Mouse (Mus musculus) heart, postnatal 36 days (tissue): ENCODE measurements around the gene Zfp750. TPM values are rescaled to one million over a fixed set of nuclear protein-coding genes. Genes with fewer than 3 reads are reported as not detected.

Experiments used
- DNase-seq, 2 experiments: peaks; one replicate each; pipeline ENCODE4 v3.0.0; 2021 to 2022
- intact Hi-C: fragments of 180-260 bp; cut with DNase I; formaldehyde crosslinking; loops from one replicate; pipeline ENCODE4 v1.15.1; 2025
- total RNA-seq, 2 experiments: library from RNA; stranded (reverse); gene quantifications; 2 replicates each; pipeline ENCODE4 v1.2.3; 2021

Gene Zfp750
- not detected for total RNA-seq

DNA sequence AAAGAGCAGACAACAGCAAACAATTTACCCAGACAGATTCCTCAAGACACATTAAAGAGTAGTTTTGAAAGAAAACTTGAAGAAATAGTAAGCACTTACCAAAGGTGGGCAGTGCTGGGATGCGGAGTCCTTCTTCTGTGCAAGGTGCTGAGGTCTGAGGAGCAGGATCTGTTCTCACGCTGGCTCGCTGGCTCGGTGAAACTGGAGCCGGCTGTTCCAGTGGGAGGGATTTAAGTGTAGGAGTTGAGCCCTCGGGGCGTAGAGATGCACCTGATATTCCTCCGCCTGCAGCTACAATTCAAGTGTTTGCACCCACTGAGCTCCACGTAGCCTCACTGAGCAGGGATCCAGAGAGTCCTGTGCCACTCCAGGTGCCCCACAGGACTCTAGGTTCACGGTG lies at the start of gene Zfp750:
Gene Zfp750 (minus strand): TSS at position 203 of the 400 bp plus-strand sequence.
- intact Hi-C loops, result no loop called here
- no peak for DNase-seq

DNA sequence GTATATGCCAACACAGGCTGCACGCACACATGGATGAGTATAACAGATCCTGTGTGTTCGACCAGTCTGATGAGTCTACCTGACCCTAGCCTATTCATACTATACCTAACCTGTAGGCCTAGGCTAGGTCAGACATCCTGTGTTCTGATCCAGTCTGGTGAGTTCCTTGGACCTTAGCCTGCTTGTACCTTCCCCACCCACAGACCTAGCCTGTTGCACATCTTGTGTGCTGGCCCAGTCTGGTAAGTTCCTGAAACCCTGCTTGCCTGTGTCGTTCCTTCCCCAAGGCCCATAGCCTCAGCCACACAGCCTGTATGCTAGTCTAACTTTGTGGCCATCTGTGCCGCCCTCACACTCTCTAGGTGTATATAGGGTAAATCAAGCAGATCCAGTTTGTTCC lies 45.1 kb upstream of the Zfp750 start:
- intact Hi-C loops, result no loop called here
- DNase-seq, result no peak

DNA sequence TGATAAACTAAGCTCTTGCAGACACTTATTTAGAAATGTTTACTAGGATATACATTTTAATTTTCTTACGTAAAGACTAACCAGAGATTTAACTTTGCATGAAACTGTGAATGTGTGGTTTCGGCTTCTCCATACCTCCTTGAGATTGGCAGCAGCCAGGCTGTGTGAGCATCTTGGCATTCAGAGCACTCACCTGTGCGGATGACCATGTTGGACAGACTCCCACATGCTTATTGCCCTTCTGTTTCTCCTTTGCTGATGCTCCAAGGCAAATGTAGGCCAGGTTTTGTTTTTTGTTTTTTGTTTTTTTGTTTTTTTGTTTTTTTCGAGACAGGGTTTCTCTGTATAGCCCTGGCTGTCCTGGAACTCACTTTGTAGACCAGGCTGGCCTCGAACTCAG lies 44.2 kb upstream of the Zfp750 start:
- intact Hi-C loops, result no loop called here
- no peak for DNase-seq

DNA sequence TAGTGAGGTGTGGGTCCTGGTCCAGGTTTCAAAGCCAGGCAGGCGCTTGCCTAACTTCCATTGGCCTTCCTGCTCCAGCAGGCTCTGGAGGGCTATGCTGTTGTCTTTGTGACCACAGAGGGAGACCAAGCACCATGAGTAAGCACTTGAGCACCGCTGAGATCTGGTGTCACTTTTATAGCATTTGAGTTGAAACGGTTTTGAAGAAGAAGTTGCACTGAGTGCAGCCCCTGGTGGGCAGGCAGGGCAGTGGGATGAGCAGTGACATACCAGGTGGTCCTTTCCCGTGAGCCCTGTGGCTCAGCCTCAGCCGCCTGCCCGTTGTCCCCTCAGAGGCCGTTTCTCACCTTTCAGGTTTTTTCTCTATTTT lies 41.1 kb upstream of the Zfp750 start:
- DNase-seq, result no peak
- intact Hi-C loops, result no loop called here

DNA sequence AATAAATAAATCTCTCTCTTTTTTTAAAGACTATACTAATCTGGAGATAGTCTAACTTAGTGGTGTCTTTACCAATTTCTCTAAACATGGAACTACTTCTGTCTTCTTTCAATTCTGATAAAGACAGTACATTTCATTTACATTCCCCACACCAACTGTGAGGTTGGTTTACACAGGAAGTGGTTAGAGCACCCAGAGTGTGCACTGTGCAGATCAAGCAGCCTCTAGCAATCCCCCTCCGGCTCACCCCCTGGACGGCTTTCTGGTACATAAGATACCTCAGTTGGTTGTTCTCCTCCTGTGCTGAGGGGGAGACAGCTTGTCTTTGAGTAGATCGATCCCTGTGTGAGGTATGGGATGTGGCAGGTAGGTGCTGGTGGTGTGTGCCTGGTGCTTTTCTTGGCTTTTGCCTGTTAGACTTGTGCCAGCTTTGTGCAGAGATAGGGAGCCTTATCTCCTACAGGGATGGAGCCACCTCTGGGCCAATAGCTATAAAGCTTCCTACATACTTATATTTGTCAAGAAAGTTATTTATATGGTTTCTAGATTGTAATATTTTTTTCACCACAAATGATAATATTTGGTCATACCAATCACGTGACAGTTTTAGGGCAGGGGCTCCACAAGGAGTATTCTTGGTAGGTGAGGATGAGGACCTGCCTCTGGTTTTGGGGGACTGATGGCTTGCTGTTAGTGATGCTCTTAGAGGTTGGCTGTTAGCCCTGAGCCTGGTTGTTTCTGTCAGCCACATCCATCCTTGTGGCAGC lies 40.6 kb upstream of the Zfp750 start:
- intact Hi-C loops, result no loop called here
- no peak for DNase-seq

DNA sequence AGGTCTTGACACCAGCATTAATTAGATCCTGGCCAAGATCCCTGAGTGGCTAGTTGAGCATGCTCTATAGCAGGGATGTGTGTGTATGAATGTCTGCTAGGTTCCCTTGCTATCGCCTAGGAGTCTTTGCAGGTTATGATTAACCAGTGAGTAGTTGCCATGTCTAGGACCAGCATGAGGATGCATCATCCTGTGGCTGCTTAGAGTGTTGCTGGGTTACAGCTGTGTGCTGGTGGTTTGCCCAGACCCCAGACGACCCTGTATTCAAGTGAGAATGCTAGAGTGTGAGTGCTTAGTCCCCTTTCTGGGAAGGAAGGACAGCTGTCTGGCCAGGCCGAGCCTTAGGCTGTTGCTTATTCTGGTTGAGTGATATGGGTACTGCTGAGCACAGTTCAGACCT lies 39.4 kb upstream of the Zfp750 start:
- DNase-seq, result no peak
- intact Hi-C loops, result no loop called here

DNA sequence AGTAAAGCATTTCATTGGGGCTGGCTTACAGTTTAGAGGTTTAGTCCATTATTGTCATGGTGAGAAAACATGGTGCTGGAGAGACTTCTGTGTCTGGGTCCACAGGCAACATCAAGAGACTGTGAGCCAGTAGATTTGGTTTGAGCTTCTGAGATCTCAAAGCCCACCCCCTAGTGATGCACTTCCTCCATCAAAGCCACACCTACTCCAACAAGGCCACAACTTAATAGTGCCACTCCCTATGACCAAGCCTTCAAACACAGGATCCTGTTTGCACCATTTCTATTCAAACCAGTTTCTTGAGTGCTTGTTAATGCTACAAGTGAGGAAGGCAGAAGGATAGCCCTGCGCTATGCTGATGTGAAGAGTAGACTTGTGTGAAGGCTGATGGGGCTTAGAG lies 38.8 kb upstream of the Zfp750 start:
- intact Hi-C loops, result no loop called here
- no peak for DNase-seq

DNA sequence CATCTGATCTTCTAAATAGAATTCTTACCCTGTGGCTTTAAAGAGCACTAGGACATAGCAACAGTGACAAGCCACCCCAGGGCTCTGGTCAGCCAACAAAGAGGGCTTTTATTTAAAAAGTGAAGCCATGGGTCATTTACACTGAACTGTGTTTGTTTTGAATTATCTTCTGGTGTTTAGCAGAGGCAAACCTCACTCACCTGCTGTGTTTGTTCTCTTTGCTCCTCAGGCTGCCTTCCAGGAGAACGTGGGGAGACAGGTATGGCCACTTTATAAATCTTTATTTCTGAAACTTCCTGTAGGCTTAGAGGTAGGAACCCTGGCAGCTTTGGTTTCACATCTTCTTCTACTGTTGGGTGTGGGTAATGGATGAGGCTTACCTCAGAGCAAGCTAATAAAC lies 37.6 kb upstream of the Zfp750 start:
- DNase-seq, result no peak
- intact Hi-C loops, result no loop called here

DNA sequence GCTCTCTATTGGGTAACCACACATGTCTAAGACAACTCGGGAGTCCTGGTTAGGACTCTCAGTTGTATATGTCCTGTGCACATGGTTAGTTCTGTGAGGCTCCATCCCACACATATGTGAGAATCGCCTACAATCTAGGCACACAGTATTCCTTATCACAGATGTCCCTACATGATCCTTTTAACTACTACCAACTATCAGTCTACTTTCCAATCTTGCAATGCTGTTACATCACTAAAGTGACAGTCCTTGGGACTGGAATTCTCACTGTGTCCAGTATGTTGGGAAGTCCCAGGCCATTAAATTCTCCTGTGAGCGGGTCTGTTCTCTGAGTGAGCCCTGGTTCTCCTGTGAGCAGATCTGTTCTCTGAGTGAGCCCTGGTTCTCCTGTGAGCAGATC lies 34.3 kb upstream of the Zfp750 start:
- intact Hi-C loops, result no loop called here

DNA sequence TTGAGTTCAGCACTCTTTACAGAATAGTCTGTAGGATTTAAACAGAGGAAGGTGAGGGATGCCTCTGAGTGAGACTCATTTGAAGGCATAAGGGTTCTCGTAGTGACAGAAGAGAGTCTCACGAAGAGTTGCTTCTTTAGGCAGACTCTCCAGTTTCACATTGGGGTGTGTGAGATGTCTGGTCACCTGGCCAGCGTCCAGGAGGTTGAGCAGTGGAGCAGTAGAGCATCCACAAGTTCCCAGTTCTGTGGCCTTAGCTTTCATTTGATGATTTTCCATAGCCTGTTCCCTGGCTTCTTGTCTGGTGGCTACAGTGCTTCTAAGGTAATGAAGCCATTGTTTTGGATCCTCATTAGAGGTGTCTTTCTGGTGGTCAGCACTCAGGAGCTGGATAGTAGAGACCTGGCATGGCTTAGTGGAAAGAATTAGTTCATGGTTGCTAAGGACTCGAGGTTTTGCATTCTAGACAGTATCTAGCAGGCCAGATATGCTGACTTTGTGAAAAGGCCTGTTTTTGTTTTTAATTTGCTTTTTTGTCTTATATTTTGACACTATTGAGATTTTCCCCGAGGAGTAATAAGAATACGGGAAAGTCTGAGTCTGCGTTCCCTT lies 33.8 kb upstream of the Zfp750 start:
- no peak for DNase-seq
- intact Hi-C loops, result no loop called here

More for the DNA sequence above, 34.3 kb upstream of the Zfp750 start:
- no peak for DNase-seq

DNA sequence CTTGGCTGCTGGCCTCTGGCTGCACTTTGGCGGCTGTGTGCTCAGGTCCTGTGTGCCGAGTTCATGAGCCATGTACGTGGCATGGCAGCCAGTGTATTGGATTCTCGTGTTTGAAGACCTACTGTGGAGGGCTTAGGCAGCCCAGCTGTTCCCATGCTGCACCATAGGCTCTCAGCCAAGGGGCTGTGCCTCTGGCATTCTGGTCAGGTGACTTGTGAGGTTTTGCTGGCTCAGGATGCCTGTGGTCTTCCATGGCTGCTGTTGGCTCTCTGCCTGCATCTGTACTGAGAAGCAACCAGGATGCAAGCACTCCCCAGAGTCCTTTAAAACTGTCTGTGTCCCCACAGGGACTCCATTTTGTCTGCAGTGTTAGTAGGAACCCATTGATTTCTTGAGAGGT lies 33.0 kb upstream of the Zfp750 start:
- intact Hi-C loops, result no loop called here

DNA sequence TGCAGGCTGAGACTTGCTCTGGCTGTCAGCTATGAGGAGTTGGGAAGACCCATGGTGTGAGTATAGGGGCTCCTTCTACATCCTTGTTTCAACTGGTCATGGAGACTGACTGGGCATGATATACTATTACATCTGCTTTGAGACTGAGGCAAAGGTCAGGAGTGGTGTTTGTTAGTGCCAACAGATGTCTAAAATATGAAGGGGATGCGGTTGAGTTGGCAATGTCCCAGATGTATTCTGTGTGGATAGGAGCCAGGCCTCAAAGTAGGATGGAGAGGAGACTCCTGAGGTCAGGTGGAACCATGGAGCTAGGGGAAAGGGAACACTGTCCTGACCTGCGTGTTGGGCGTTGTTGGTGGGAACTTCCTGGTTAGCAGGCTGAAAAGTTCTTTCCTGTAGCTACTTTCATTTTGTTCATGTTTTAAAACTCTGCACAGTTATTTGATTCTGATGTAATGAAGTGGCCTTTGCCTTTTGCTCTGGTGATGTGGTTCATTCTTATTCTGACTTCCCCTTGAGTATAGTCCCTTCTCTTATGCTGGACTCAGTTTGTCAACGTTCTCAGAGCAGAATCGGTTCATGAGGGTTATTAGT lies 32.2 kb upstream of the Zfp750 start:
- intact Hi-C loops, result no loop called here
- no peak for DNase-seq

More for the DNA sequence above, 33.0 kb upstream of the Zfp750 start:
- no peak for DNase-seq

DNA sequence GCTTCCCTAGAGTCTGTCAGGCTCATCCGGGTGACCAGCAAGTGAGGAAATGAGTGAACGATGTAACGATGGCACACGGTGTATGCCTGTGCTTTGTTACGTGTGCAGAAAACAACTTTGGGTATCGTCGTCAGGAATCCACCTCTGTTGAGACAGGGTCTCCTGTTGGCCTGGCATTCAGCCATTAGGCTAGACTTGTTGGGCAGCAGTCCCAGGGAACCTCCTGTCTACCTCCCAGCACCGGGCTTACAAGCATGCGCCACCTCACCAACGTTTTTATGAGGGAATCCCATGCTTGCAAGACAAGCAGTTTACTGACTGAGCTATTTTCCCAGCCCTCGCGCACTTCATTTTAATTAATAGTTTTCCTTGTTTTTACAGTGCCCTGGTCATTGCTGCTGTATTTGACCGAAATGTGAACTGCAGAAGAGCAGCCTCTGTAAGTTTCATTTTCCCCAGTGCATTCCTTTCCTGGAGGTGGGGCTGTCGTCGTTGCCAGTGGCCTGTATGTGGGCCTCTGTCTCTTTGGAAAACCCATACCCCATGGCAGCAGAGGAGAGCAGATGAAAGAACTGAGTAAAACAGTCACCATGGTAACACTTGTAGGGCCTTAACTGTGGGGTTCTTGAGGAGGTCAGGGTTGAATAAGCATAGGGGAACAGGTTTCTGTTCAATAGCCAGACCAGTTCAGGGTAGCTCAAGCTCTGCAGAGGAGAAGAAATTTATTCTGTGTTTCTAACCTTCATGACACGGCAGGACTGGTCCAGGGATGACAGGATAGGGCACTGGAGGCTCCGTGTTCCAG lies 30.9 kb upstream of the Zfp750 start:
- intact Hi-C loops, result no loop called here
- DNase-seq, result no peak

DNA sequence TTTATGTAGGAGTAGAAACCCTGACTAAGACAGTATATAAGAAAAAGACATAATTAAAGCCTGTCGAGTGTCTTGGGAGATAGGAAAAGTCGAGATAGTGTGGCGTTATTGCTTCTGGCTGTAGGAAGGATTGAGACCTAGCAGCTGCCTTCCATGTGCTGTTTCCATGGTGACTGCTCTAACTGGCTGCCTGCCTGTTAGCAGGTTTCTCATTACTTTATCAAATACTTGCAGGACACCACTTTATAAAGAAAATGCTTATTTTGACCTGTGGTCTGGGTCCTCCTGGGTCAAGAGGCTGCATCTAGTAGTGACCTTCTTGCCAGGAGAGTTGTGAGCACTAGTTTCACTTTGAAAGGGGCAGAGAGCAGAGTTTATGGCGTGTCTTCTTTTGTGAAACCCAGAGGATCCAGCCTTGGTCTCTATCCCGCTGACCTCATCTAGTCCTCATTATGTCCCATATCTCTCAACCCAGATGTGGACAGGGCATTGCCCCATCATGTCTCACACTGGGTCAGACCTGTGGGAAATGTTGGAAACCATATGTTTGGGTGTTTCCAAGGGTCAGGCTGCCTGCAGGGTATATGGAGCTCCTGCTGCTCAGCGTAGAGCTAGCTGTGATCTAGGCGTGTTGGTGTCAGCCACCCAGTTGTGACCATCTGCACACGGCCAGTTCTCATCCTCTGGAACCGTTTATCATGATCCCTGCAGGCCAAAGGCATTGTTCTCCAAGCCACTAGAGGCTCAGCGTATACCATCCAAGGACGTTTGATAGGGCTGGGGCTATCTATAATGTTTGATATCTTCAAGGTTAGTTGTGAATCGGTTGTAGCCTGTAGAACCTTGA lies 30.1 kb upstream of the Zfp750 start:
- intact Hi-C loops, result no loop called here
- no peak for DNase-seq

DNA sequence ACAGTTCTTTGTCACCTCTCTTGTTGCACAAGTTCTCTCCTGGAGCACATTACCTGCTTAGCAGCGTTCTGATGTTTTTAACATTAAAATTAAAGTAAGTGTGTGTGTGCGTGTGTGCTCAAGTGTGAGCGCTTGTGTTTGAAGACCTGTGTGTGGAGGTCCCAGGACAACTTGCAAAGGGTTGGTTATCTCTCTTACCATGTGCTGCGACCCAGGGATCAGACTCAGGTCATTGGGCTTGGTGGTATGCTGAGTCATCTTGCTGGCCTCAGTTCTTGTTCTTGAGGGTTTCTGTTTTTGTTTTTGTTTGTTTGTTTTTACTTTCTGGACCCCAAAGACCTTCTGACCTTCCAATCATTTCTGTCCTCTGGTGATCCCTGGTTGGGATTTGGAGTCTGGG lies 28.8 kb upstream of the Zfp750 start:
- intact Hi-C loops, result no loop called here
- no peak for DNase-seq

DNA sequence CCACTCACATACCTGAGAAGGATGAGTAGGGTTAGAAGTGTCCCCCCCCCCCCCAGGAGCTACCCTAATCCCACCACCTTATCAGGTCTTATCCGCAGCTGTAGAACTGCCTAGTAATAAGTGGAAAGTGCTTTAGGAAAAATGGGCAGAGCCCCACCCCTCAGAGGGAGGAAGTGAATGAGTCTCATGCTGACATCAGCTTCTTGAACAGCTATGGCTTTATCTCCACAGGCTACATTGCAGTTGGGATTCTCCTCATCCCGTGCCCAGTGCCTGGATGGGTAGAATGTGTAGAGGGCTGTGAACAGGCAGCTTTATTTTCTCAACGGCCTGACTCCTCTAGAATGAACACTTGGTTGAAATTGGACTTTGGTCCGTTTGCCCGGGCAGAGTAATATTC lies 28.1 kb upstream of the Zfp750 start:
- intact Hi-C loops, result no loop called here

DNA sequence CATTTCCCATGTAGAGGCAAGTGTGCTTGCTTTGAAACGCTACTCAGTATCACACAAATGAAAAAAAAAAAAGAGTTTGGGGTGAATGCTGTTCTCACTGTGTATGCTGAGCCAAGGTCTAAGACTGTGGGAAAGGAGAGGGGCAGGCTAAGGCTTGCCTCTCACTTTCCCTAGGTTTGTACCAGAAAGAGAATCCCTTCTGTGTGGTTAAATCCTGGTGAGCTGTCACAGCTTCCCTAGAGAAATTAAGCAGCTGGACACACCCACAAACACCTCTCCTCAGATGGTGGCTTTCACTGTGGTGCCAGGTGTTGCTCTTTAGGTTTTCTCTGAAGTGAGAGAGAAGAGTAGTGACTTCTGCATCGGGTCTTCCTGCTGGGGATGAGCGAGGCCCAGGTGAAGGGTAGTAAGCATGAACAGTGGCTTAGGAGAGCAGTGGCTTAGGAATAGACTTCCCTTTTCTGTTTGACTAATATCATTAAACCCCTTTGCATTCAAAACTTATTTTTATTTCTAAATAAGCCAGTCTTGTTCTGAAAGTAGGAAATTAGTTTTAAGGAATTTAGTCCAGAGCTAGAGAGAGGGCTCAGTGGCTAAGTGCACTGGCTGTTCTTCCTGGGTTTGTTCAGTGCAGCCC lies 26.4 kb upstream of the Zfp750 start:
- DNase-seq, result no peak
- intact Hi-C loops, result no loop called here

More for the DNA sequence above, 28.1 kb upstream of the Zfp750 start:
- DNase-seq, result no peak

DNA sequence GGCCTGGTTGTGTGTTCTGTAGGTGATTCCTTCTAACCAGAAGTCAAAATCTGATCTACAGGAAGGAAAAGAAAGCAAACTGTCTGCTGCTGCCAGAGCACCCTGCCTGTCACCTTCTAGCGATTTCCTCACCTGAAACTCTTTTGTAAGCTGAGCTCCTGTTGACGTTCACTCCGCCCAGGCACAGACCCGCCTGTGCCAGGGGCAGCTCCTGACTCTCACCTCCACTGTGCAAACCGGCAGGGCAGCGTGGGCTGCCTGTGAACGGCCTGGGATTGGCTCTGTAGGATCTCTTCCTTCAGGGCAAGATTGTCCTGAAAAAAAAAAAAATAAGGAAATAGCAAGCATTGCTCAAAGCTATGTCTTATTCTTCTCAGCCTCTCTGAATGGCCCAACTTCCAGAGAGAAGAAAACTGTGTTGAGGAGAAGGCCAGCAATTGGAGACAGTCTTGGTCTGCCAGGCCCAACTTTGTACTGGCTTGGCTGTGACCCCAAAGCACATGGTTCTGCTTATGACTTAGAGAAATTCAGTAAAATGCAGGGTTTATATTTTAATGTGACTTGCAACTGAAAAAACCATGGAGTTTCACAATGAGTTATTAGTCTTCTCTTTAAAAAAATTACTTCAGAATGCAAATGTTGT lies 25.7 kb upstream of the Zfp750 start:
- DNase-seq, result no peak
- intact Hi-C loops, result no loop called here

DNA sequence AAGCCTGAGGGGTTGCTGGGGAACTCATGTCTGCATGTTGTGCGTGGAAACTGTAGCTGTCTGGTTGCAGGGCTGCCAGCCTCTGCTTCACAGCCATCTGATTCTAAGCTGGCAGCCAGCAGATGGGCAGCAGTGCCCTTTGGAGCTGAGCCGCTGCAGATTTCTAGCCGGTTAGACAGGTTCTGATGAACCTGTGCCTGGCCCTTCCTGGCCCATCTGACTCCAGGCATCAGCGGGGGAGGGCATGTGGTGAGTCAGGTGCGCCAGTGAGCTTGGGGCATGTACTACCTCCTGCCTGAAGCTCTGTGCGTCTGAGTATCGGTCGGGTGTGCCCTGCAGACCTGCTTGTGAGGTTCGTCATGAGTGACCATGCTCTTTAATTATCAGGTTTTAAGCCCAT lies 24.8 kb upstream of the Zfp750 start:
- intact Hi-C loops, result no loop called here
- no peak for DNase-seq
